Mouse (Mus musculus) hindbrain, embryonic 12.5 days (tissue): ENCODE measurements at regions not wholly inside any gene's neighbourhood (a gene's known extent, or its start where the extent isn't known, plus 50 kb on each side); places are given as distances from the start of the nearest gene placed in this dataset.
"Not testable (repeated sequence)": the region's sequence is repeated elsewhere in the genome, so short reads cannot be mapped to it uniquely, and the experiment has no call there.

Source experiments
- ATAC-seq: fragments of 200-750 bp; cut with Nextera tagmentation; 2 replicates; pipeline ENCODE4 v1.8.0; 2017; ENCODE audit warnings: moderate TSS enrichment; ENCODE audit not compliant: low FRiP score
- H3K27ac ChIP-seq: fragments of 300-500 bp; sonication (generic); 2 replicates; pipeline ENCODE4 v1.5.1; 2016; ENCODE audit warnings: mild to moderate bottlenecking
- H3K27me3 ChIP-seq: fragments of 300-500 bp; sonication (generic); 2 replicates; pipeline ENCODE4 v1.6.1; 2016; ENCODE audit warnings: mild to moderate bottlenecking
- H3K36me3 ChIP-seq: fragments of 300-500 bp; sonication (generic); 2 replicates; pipeline ENCODE4 v1.6.1; 2016; ENCODE audit warnings: mild to moderate bottlenecking
- H3K4me1 ChIP-seq: fragments of 300-500 bp; sonication (generic); 2 replicates; pipeline ENCODE4 v1.6.1; 2016
- H3K4me2 ChIP-seq: fragments of 300-500 bp; sonication (generic); replicated peaks from 2 replicates; pipeline ENCODE4 v1.6.1; 2016; ENCODE audit warnings: mild to moderate bottlenecking
- H3K4me3 ChIP-seq: fragments of 300-500 bp; sonication (generic); 2 replicates; pipeline ENCODE4 v1.5.1; 2016; ENCODE audit warnings: mild to moderate bottlenecking
- H3K9ac ChIP-seq: fragments of 300-500 bp; sonication (generic); 2 replicates; pipeline ENCODE4 v1.6.1; 2016; ENCODE audit warnings: mild to moderate bottlenecking, moderate library complexity
- H3K9me3 ChIP-seq: fragments of 300-500 bp; sonication (generic); replicated peaks from 2 replicates; pipeline ENCODE4 v1.6.1; 2016; ENCODE audit warnings: mild to moderate bottlenecking
- WGBS: fragments of 180-500 bp; shearing (Covaris S2); methylation state at CpG from one replicate; pipeline ENCODE4 v1.1.7; 2016; 5-methylcytosine and 5-hydroxymethylcytosine counted together

- H3K36me3 ChIP-seq, result no peaks in the 10 kb centered on the region
- H3K27me3 ChIP-seq, result no peaks in the 10 kb centered on the region
- H3K4me3 ChIP-seq, result no peak overlapping the region
- no peak overlapping the region for H3K9ac ChIP-seq
- 48% methylated on average over 5 of the region's 5 CpGs for WGBS
- H3K9me3 ChIP-seq, result no peaks in the 10 kb centered on the region
- no peak overlapping the region for H3K27ac ChIP-seq
- H3K4me1 ChIP-seq, result no peaks in the 10 kb centered on the region
- H3K4me2 ChIP-seq, result no peak overlapping the region
- peak; percentile 26; the same call in 1 of the 2 replicates for ATAC-seq
Measured at GRCm38 (mm10) chr14:81685691-81686090, 1701.8 kb downstream of the Olfm4 start.

- H3K27ac ChIP-seq, result not testable (repeated sequence)
- WGBS, result no CpG with 5 or more reads among the region's 2 CpGs
Measured at GRCm38 (mm10) chr14:81692245-81692644, 1708.4 kb downstream of the Olfm4 start.

GRCm38 (mm10) chr14:81716056-81716455 is 1732.2 kb downstream of the Olfm4 start:
- Histone ChIP-seq H3K27me3 (no peaks in the 10 kb centered on the region), H3K4me2 (no peak overlapping the region), H3K36me3 (no peaks in the 10 kb centered on the region), H3K9me3 (no peaks in the 10 kb centered on the region), H3K4me3 (no peak overlapping the region), H3K9ac (no peak overlapping the region), H3K27ac (no peak overlapping the region), H3K4me1 (no peaks in the 10 kb centered on the region)
- ATAC-seq, result no peak
- WGBS, result 79% methylated on average over 5 of the region's 5 CpGs

More at GRCm38 (mm10) chr14:81692245-81692644, 1708.4 kb downstream of the Olfm4 start:
- not testable (repeated sequence) for ATAC-seq, H3K27me3 ChIP-seq, H3K4me2 ChIP-seq, H3K36me3 ChIP-seq, H3K9ac ChIP-seq, H3K4me3 ChIP-seq, H3K9me3 ChIP-seq, H3K4me1 ChIP-seq
